Mouse (Mus musculus) right cerebral cortex, postnatal 25 days (tissue): ENCODE measurements at regions not wholly inside any gene's neighbourhood (a gene's known extent, or its start where the extent isn't known, plus 50 kb on each side); places are given as distances from the start of the nearest gene placed in this dataset.

Experiments used
- DNase-seq: peaks from one replicate; pipeline ENCODE4 v3.0.0; 2022

GRCm38 (mm10) chr8:90762390-90762789 lies 54.8 kb downstream of the Gm19935 start:
- DNase-seq, result no peak

GRCm38 (mm10) chr8:90761947-90762346 lies 55.2 kb downstream of the Gm19935 start:
- no peak for DNase-seq

- DNase-seq, result no peak
These were observed 55.7 kb downstream of the Gm19935 start for GRCm38 (mm10) chr8:90761446-90761845.

- no peak for DNase-seq
These were observed 57.7 kb downstream of the Gm19935 start for GRCm38 (mm10) chr8:90759531-90759930.

- DNase-seq, result no peak
These were observed 62.2 kb downstream of the Gm19935 start for GRCm38 (mm10) chr8:90755020-90755419.

GRCm38 (mm10) chr8:90743546-90743945 lies 73.6 kb downstream of the Gm19935 start:
- DNase-seq, result no peak

GRCm38 (mm10) chr8:90740963-90741733 lies 76.0 kb downstream of the Gm19935 start:
- DNase-seq, result no peak

GRCm38 (mm10) chr8:90740302-90740962 lies 76.8 kb downstream of the Gm19935 start:
- DNase-seq, result no peak

GRCm38 (mm10) chr8:90728011-90728410 lies 89.2 kb downstream of the Gm19935 start:
- DNase-seq, result no peak

- DNase-seq, result no peak
These were observed 92.0 kb downstream of the Gm19935 start for GRCm38 (mm10) chr8:90725188-90725587.

GRCm38 (mm10) chr8:90716436-90716835 lies 100.8 kb downstream of the Gm19935 start:
- no peak for DNase-seq

GRCm38 (mm10) chr8:90708524-90708923 lies 108.7 kb downstream of the Gm19935 start:
- peak; percentile 53 for DNase-seq

- DNase-seq, result no peak
These were observed 124.7 kb downstream of the Gm19935 start for GRCm38 (mm10) chr8:90692516-90692915.

- DNase-seq, result no peak
These were observed 132.1 kb downstream of the Gm19935 start for GRCm38 (mm10) chr8:90685076-90685475.

GRCm38 (mm10) chr8:90670471-90671057 lies 146.6 kb downstream of the Gm19935 start:
- DNase-seq, result no peak

- DNase-seq, result no peak
These were observed 147.8 kb downstream of the Gm19935 start for GRCm38 (mm10) chr8:90669396-90669795.

- DNase-seq, result no peak
These were observed 158.1 kb downstream of the Gm19935 start for GRCm38 (mm10) chr8:90659066-90659465.

GRCm38 (mm10) chr8:90657641-90658051 lies 159.5 kb downstream of the Gm19935 start:
- DNase-seq, result peak; percentile 62

GRCm38 (mm10) chr8:90657116-90657515 lies 160.1 kb downstream of the Gm19935 start:
- no peak for DNase-seq

GRCm38 (mm10) chr8:90656436-90657090 lies 160.6 kb downstream of the Gm19935 start:
- DNase-seq, result no peak

GRCm38 (mm10) chr8:90654786-90655185 lies 162.4 kb downstream of the Gm19935 start:
- DNase-seq, result no peak

- no peak for DNase-seq
These were observed 174.8 kb downstream of the Gm19935 start for GRCm38 (mm10) chr8:90642392-90642791.

GRCm38 (mm10) chr8:90636770-90637169 lies 180.4 kb downstream of the Gm19935 start:
- DNase-seq, result no peak
